Mouse (Mus musculus) kidney, postnatal 14 days (tissue): ENCODE results near the gene Olfr1493-ps1.

Experiments
- DNase-seq: peaks from one replicate; pipeline ENCODE4 v3.0.0; 2022; ENCODE audit warnings: mixed read lengths

Gene Olfr1493-ps1

DNA sequence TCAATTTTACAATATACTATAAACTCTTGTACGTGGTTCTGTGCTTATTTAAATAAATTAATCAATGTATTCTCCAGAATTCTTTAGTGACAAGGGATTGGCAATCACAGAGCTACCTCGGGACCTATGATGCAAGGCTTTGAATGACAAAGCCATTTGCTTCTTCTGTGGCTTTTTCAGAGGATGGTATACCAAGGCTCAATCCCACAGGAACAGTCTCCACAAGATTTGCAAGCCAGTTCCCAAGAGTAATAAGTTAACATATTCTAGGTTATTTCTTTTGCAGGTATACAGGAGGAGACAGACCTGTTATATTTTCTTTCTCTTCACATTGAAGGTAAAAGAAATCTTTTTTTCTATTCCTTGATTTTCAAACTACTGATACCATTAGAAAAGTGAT, at the start of gene Olfr1493-ps1:
Olfr1493-ps1 (plus strand) TSS at position 301 of the 400 bp plus-strand sequence.
- no peak for DNase-seq

DNA sequence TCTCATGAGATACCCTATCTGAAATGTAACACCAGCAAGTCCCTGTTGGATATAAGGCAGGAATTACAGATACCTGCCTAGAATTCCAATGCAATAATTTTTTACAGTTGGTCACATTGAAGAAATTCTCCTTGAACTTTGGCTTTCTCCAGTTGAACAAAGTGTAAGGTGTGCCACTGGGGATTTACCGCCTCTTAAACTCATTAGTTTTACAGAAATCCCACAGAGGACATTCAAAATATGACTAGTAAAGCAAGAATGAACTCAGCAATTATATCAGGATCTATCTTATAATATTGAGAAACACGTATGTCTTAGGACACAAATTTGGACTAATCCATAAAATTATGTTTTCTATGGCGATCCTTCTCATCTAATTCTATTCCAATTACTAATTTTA, 26.1 kb upstream of the Olfr1493-ps1 start, which contains the start of gene Olfr1491:
Olfr1491 (plus strand) TSS at position 301 of the 400 bp plus-strand sequence.
- no peak for DNase-seq

DNA sequence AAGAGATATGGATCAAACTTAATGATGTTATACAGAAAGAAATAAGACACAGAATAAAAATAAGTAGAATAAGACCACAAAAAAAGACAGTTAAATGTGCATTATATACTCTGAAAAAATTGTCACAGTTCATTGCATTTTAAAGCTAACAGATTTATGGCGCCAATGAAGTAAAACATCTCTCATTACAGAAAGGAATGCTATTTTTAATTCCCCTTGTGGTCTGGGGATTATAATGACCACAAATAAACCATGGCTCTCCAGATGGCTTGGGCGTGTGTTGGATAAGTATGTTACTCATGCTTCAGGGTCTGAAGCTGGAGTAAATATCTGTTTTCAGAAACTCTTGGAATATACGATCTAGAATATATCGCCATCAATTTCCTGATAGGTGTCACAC, 16.4 kb downstream of the Olfr1493-ps1 start, which contains the start of gene Olfr1494:
Olfr1494 (plus strand) TSS at position 301 of the 400 bp plus-strand sequence.
- DNase-seq, result no peak

DNA sequence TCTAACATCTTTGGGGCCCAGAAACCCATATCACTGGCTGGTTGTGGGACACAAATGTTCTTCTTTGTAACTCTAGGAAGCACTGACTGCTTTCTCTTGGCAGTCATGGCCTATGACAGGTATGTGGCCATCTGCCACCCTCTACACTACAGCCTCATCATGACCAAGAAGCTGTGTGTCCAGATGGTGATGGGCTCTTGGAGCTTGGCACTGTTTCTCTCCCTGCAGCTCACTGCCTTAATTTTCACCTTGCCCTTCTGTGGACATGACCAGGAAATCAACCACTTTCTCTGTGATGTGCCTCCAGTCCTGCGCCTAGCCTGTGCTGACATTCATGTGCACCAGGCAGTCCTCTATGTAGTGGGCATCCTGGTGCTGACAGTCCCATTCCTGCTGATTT, 26.3 kb downstream of the Olfr1493-ps1 start:
- no peak for DNase-seq

DNA sequence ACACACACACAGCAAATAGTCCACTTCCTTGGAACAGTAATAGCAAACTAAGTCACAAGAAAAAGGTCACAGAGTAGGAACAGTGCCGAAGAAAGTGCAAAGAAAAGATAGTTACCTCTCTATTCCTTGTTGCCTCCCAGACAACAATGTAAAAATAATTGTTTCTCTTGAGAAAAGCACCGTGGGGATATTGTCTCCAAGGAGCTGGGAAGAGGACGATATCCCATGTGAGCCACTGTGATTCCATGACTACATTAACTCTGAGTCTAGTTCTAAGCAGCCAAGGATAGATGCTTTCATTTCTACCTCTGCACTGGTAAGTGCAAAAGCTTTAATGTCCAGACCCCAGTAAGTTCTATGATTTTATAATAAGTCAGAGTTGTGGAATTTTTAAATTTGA, 41.2 kb downstream of the Olfr1493-ps1 start, which contains the start of gene Olfr1495:
Olfr1495 (plus strand) TSS at position 301 of the 400 bp plus-strand sequence.
- no peak for DNase-seq

DNA sequence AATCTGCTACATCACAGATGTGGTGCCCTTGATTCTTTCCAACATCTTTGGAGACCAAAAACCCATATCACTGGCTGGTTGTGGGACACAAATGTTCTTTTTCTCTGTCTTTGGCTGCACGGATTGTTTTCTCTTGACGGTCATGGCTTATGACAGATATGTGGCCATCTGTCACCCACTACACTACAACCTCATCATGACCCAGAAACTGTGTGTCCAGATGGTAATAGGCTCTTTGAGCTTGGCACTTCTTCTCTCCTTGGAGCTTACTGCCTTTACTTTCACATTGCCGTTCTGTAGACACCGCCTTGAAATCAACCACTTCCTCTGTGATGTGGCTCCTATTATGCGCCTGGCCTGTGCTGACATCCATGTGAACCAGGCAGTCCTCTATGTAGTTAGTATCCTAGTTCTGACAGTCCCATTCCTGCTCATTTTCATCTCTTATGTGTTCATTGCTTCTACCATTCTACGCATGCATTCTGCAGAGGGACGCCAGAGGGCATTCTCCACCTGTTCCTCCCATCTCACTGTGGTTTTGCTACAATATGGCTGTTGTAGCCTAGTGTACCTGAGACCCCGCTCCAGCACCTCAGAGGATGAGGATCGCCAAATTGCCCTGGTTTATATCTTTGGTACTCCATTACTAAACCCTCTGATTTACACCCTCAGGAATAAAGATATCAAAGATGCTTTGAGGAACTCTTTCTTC, 45.6 kb downstream of the Olfr1493-ps1 start:
- DNase-seq, result no peak

DNA sequence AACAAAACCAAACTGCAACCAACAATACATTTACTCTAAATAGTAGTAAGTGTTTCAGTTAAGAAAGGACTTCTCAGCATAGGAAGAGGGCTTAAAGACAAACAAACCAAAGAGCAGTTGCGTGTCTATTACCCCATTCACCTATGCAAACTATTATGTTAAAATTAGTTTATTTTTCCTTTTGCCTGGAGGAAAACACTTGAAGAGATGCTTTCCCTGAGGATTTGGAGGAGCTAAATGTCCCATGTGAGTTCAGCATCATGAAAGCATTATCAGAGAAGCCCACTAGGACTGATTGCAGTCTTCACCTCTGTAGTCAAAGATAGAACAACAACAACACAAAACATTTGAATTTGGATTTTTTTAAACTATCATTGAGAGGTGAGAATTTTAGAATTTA, 54.5 kb downstream of the Olfr1493-ps1 start, which contains the start of gene Olfr1496:
Olfr1496 (plus strand) TSS at position 301 of the 400 bp plus-strand sequence.
- DNase-seq, result no peak
